Mouse (Mus musculus) spleen, embryonic (tissue): Measurements from ENCODE around the gene Padi1.

Experiments
- CTCF ChIA-PET: fragments of 350-600 bp; sonication (Branson Sonifier 250); formaldehyde crosslinking; loops from one replicate; lab custom pipeline; 2022; lab: Charles Lee

Padi1 gene

GRCm38 (mm10) chr4:140785217-140785616 lies 60.4 kb downstream of the Padi1 start:
- CTCF ChIA-PET: no interaction called here

DNA sequence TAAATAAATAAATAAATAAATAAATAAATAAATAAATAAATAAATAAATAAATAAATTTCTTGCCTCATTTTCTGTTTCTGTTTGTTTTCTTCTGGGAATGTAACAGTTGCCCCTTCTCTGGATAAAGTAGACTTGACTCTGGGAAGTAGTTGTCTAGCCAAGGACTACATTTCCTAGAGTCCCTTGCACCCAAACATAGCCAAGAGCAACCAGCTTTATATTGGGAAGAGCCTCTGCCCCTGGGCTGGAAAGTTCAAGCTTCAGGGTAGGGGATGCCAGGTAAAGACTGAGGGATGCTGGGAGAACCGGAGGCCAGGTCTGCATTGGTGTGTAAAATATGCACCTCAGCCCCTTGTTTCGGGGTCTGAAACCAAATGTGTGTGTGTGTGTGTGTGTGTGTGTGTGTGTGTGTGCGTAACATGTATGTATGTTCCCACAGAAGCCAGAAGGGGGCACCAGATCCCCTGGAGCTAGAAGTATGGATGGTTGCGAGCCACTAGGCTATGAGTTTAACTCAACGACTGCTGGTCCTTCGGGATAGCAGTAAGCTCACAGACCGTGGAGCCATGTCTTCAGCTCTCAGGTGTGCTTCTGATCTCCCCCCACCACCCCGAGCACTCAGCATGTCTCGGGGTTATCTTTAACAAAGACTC lies 61.2 kb downstream of the Padi1 start:
- CTCF ChIA-PET: no interaction called here

GRCm38 (mm10) chr4:140782821-140783220 lies 62.8 kb downstream of the Padi1 start:
- CTCF ChIA-PET: no interaction called here

DNA sequence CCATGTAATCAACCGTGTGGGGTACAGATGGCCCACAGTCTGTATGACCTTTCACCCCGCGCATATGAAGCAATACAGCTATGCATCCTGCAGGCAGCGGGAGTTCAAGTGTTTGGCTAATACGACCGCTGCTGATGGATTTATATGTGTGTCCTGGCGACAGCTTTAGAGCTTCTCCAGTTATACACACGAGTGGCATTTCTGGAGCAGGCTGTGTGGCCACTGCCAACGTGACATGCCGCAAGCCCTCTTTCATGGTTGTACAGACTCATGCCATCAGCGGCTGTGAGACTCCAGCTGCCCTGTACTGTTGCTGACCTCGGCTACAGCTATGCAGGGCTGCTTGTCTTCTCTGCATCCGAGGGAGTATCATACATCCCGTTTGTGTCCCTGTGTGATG lies 65.1 kb downstream of the Padi1 start:
- CTCF ChIA-PET: no interaction called here

DNA sequence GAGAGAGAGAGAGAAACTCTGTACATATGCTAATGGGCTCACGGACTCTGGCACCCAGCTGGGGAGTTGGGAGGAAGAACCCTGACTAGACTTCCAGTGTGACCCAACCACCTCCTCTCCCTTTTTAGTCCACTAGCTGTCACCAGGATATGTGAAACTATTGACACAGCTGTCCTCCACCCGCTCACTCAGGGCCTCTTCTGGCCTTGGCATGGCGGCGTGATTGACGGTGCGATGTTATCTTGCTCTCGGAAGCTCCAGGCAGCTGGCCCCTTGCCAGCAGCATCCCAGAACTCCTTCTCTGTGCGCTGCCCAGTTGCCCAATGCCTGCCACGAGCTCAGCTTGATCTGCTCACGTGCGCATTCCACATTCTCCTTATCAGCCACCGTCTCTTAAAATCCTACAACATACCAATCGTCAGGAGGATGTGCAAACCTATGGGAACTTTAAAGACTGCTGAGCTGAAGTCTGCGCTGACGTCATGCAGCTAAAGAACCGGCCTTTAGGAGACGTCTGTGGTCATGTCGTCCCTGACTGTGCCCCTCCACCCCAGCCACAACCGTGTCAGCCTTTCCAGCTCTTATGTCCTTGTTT lies 65.7 kb downstream of the Padi1 start:
- CTCF ChIA-PET: no interaction called here

DNA sequence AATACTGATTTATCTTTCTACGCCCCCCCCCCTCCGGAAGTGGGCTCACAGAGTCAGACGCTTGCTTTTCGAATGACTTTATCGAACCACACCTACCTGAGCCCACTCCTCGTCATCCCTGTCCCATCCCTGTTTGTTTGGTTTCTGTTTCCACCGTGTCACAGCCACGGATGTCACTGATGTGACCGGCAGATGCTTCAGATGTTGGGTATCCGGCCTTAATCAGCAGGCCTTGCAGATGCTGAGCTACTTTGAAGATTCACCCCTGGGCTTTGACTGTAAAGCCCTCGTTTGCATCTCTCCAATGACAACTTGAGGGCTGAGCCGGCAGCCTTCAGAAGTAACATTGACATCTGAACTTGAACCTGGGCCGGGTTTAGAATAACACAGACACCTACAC lies 69.0 kb downstream of the Padi1 start:
- CTCF ChIA-PET: no interaction called here

DNA sequence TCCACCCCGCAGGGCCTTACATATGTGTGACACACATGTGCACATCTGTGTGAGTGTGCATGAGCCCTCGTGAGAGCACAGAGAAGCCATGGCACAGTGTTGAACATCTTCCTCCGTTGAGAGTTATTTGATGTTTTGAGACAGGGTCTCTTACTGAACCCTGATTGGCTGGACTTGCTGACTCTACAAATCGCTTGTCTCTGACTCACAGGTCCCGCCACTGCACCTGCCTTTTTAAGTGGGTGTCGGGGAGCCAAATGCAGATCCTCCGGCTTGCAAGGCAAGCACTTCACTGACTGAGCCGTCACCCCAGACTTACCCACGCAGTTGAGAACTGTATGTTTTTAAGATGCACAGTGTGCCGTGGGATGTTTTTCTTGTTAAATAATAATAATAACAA lies 69.7 kb downstream of the Padi1 start:
- CTCF ChIA-PET: no interaction called here

DNA sequence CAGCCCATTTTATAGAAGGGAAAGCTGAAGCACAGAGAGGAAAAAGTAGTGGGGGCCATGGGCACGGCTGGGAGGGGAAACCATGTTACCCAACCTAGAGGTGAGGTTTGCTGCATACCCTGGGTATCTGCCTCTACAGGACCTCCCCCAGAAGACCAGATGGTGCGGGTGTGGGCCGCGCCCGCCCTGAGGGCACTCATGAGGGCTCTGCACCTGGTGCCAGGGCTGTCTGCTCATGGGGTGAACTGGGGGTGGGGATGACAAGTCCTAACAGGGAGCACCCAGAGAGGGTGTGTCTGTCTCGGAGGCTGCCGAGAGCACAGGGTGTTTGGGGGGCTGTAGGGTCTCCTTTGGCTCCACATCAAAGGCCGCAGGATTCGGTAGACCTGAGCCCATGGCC lies 70.7 kb downstream of the Padi1 start:
- CTCF ChIA-PET: no interaction called here

DNA sequence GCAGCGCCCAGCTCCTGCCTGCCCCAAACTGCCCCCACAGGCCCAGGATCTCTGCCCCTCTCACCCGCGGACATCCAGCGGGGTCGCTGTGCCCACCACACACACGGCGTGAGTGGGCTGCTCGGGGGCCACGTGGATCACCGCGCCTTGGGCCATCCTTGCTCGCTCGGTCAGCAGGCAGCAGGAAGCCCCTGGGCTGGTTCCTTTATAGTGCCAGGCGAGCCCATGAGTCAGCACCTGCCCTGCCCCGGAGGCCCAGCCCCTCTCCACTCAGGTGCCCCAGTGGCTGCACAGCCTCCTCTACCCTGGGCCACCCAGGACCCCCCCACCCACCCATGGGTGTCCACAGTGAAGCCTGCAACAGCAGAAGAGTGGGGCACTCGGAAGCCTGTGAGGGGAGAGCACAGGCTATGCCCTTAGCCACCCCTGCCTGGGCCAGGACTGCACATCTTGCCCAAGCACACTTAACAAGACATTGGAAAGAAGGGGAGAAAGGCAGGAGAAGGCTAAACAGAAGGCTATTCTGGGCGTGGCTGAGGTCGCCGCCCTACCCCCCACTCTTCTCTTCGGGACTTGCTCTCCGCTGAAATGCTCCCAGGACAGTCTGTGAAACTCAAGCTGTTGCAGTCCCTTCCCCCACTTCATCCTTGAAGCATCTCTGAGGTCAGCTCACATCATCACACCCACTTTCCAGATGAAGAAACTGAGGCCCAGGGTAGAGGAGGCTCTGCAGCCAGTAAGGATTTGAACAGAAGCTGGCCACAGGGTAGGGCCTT lies 71.4 kb downstream of the Padi1 start, which contains the start of gene Padi4:
Gene Padi4 (minus strand): TSS at position 212 of the 776 bp plus-strand sequence.
- CTCF ChIA-PET: no interaction called here

DNA sequence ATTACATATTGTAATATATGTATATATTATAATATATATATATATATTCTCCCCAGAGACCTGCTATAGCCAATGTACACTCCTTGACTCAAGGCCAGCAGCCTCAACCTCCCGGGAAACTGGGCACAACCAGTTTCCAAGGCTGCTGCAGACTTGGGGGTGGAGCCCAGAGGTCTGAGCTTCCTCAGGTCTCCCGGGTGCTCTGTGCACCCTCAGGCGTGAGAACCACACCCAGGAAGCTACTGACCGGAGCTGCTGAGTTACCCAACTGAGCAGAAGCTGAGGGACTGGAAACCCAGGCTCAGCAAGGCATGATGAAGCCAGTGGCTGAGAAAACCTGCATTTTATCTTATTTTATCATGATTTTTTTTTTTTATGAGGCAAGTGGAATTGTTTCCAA lies 74.5 kb downstream of the Padi1 start:
- CTCF ChIA-PET: interaction anchor here (0.7 kb wide), 1 partner anchor 639 kb away, joined by 3 read pairs; no protein-coding TSS in a partner anchor

GRCm38 (mm10) chr4:140770433-140770832 lies 75.1 kb downstream of the Padi1 start:
- CTCF ChIA-PET: no interaction called here

GRCm38 (mm10) chr4:140768973-140769372 lies 76.6 kb downstream of the Padi1 start:
- CTCF ChIA-PET: no interaction called here

GRCm38 (mm10) chr4:140765936-140766335 lies 79.6 kb downstream of the Padi1 start:
- CTCF ChIA-PET: no interaction called here

DNA sequence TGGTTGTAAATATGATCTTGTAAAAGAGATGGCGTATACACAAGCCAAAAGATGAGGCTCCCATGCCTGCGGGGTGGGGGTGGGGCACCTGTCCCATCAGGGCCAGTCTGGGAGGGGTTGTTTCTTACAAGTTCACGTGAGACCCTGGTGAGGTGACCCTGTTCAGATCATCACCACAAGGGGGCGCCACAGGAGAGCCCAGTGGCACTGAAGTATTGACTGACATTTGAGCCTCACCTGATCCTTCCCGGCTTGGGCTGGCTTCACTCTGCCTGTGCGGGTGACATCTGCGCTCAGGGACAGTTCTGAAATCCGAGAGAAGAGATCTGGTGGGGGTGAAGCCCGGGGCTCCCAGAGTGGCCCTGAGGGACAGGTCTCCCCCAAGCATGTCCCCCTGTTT lies 82.4 kb downstream of the Padi1 start:
- CTCF ChIA-PET: interaction anchor here (0.7 to 0.9 kb wide), 2 partner anchors 200 to 219 kb away, joined by 5 read pairs; no protein-coding TSS in a partner anchor
